Mouse (Mus musculus) ES-E14 (cell line): ENCODE measurements around the gene P4ha1. TPM values are rescaled to one million over a fixed set of nuclear protein-coding genes. Genes with fewer than 3 reads are reported as not detected.

Experiments
- DNase-seq: peaks from one replicate; pipeline ENCODE4 v3.0.0-alpha.2; 2013; ENCODE audit warnings: low read depth, low spot score
- H3K27ac ChIP-seq: 2 replicates; pipeline ENCODE4 v1.5.1; 2012; ENCODE audit warnings: low read depth, mild to moderate bottlenecking, low read length, moderate library complexity, mixed read lengths; ENCODE audit not compliant: poor library complexity, insufficient read depth, severe bottlenecking
- H3K36me3 ChIP-seq: 2 replicates; pipeline ENCODE4 v1.6.1; 2012; ENCODE audit warnings: mild to moderate bottlenecking, low read length, moderate library complexity, mixed read lengths; ENCODE audit not compliant: control insufficient read depth, poor library complexity, insufficient read depth, severe bottlenecking
- H3K4me1 ChIP-seq, 2 experiments: fragments of 150-350 bp in 1 of 2; sonication (generic) in 1 of 2; 2 replicates each; pipeline ENCODE4 v1.6.1; 2012; ENCODE audit warnings: low read length in 2 of 2, mild to moderate bottlenecking in 1 of 2, mixed read lengths in 1 of 2; ENCODE audit not compliant: control insufficient read depth in 2 of 2, insufficient read depth in 2 of 2, poor library complexity in 1 of 2
- H3K4me3 ChIP-seq, 2 experiments: fragments of 150-350 bp in 1 of 2; sonication (generic) in 1 of 2; 2 replicates each; pipeline ENCODE4 v1.5.1; 2012; ENCODE audit warnings: low read length in 2 of 2, low read depth in 1 of 2, mild to moderate bottlenecking in 1 of 2, mixed read lengths in 1 of 2; ENCODE audit not compliant: insufficient read depth in 1 of 2, poor library complexity in 1 of 2, severe bottlenecking in 1 of 2
- H3K9ac ChIP-seq: 2 replicates; pipeline ENCODE4 v1.6.1; 2012; ENCODE audit warnings: low read depth, mild to moderate bottlenecking, low read length, mixed read lengths; ENCODE audit not compliant: poor library complexity, insufficient read depth, severe bottlenecking
- H3K9me3 ChIP-seq: fragments of 150-350 bp; sonication (generic); 2 replicates; pipeline ENCODE4 v1.6.1; 2012; ENCODE audit warnings: low read depth, mild to moderate bottlenecking, low read length; ENCODE audit not compliant: control insufficient read depth, insufficient read depth
- CHD2 ChIP-seq: IDR thresholded peaks from 2 replicates; pipeline ENCODE4 v1.6.1; 2014; ENCODE audit warnings: mild to moderate bottlenecking, low read depth, low read length, inconsistent platforms
- HCFC1 ChIP-seq: IDR thresholded peaks from 2 replicates; pipeline ENCODE4 v1.6.1; 2012; ENCODE audit warnings: low read length, inconsistent platforms, borderline replicate concordance; ENCODE audit not compliant: insufficient read depth
- MAFK ChIP-seq: IDR thresholded peaks from 2 replicates; pipeline ENCODE4 v1.6.1; 2014; ENCODE audit warnings: mild to moderate bottlenecking, low read depth, low read length, inconsistent platforms; ENCODE audit not compliant: insufficient read depth
- ZC3H11A ChIP-seq: IDR thresholded peaks from 2 replicates; pipeline ENCODE4 v1.6.1; 2012; ENCODE audit warnings: low read depth, mild to moderate bottlenecking, inconsistent platforms, low read length, borderline replicate concordance
- ZNF384 ChIP-seq: IDR thresholded peaks from 2 replicates; pipeline ENCODE4 v1.6.1; 2012; ENCODE audit warnings: low read depth, low read length, inconsistent platforms
- in situ Hi-C, 2 experiments: fragments of 600-800 bp; cut with MboI; formaldehyde crosslinking; loops; one replicate each; pipeline ENCODE4 v1.15.1; 2025; ENCODE audit warnings: low sequenced_read_pairs in 2 of 2, inconsistent platforms in 1 of 2; ENCODE audit not compliant: unreplicated experiment in 2 of 2
- total RNA-seq: library from RNA; depleted of rRNA; stranded (reverse); fragments of 300-350 nt; gene quantifications from 2 replicates; pipeline ENCODE4 v1.2.3, GENCODE M21; 2012

Gene P4ha1
- total RNA-seq, 1 experiment: 73.4 TPM

DNA sequence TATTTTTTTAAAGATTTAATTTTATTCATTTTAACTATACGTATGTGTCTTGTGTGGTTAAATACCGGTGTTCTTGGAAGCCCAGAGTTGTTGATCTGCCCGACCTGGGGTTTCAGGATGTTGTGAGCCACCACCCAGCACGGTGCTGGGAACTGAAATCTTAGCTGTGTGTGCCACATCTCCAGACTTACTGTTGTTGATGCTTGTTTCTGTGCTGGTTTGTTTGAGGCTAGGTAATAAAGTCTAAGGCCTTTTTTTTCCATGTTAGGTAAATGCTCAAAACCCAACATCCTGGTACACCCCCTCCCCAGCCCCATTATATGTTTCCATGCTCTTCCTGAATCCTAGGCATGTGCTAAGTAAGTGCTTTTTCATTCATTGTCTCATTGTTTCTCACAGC is 825 bp upstream of the P4ha1 start:
- Histone ChIP-seq H3K27ac (no peak overlapping the region), H3K36me3 (no peaks in the 10 kb centered on the region), H3K4me3 (no peak overlapping the region; a peak in 1 of 4 replicates), H3K9ac (no peak overlapping the region), H3K4me1 (peaks cover 0 to 7% of the 10 kb centered on the region in 2 experiments; a peak in 2 of 4 replicates), H3K9me3 (no peaks in the 10 kb centered on the region)
- no peak for DNase-seq
- TF ChIP-seq HCFC1: no peak
- no peak for TF ChIP-seq CHD2
- no peak for TF ChIP-seq MAFK
- no peak for TF ChIP-seq ZNF384
- in situ Hi-C loops: loop anchor here in 1 of 2 experiments (25.0 kb wide), 1 partner anchor 540 kb away; no protein-coding TSS in a partner anchor

DNA sequence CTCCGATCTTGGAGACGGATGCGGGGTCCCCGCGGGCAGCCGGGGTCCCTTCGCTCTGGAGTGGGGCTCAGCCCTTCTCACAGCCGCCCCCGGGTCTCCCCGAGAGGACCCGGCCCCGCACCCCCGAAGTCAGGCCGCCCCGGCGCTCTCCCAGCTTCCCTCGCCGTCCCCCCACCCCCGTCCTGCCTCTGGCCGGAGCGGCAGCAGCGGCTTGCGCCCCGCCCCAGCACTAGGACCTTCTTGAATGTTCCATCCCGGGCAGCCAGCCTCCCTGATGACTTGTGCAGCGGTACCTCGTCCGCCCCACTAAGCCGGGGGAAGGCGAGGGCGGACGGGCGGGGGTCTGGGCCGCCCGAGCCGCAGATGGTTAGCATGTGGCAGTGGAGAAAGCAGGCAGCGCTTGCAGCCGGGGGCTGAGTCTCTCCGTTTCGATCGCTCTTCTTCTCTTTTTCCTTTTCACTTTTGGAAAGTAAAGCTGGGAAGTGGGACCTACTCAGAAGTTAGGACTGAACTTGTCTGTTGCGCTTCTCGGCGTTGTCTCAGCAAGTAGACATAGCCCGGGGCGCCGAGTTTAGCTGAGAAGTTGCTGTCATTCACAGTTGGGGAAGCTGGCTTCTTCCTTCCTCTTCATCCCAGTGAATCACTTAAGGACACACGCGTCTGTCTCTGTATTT is 529 bp downstream of the P4ha1 start:
- H3K9ac ChIP-seq: peak overlapping the region; percentile 84
- H3K27ac ChIP-seq: no peak overlapping the region
- no peaks in the 10 kb centered on the region for H3K9me3 ChIP-seq
- peak; percentile 43 for DNase-seq
- peak overlapping the region; percentile 84 to 90 for H3K4me3 ChIP-seq
- in situ Hi-C loops: loop anchor here in 1 of 2 experiments (25.0 kb wide), 1 partner anchor 539 kb away; no protein-coding TSS in a partner anchor
- no peaks in the 10 kb centered on the region for H3K36me3 ChIP-seq
- H3K4me1 ChIP-seq: peaks cover 0 to 7% of the 10 kb centered on the region in 2 experiments; a peak in 3 of 4 replicates
- TF ChIP-seq HCFC1: no peak
- no peak for TF ChIP-seq CHD2
- no peak for TF ChIP-seq ZC3H11A
- no peak for TF ChIP-seq ZNF384
- no peak for TF ChIP-seq MAFK

- Histone ChIP-seq H3K4me3 (peak overlapping the region; percentile 84 to 90), H3K36me3 (no peaks in the 10 kb centered on the region), H3K9ac (peak overlapping the region; percentile 84; the same call in 1 of the 2 replicates), H3K27ac (no peak overlapping the region), H3K9me3 (no peaks in the 10 kb centered on the region), H3K4me1 (peaks cover 0 to 7% of the 10 kb centered on the region in 2 experiments; a peak in 3 of 4 replicates)
- DNase-seq: no peak
- TF ChIP-seq CHD2: no peak
- TF ChIP-seq ZNF384: peak; percentile 51
- in situ Hi-C loops: loop anchor here in 1 of 2 experiments (25.0 kb wide), 1 partner anchor 538 kb away; no protein-coding TSS in a partner anchor
These were observed 1.4 kb downstream of the P4ha1 start for GRCm38 (mm10) chr10:59324311-59325165.

- Histone ChIP-seq H3K9me3 (no peaks in the 10 kb centered on the region), H3K27ac (no peak overlapping the region), H3K4me3 (no peak overlapping the region), H3K36me3 (no peaks in the 10 kb centered on the region), H3K4me1 (peaks cover 0 to 7% of the 10 kb centered on the region in 2 experiments; a peak in 3 of 4 replicates), H3K9ac (no peak overlapping the region)
- in situ Hi-C loops: no loop called here
- TF ChIP-seq ZNF384 (no peak), ZC3H11A (no peak), HCFC1 (no peak), CHD2 (no peak), MAFK (no peak)
- no peak for DNase-seq
These were observed 3.7 kb downstream of the P4ha1 start for GRCm38 (mm10) chr10:59326612-59327315.
